Mouse (Mus musculus) heart, adult 2 months (tissue): ENCODE results near the gene Tex264. TPM values are rescaled to one million over a fixed set of nuclear protein-coding genes. Genes with fewer than 3 reads are reported as not detected.

Source experiments
- DNase-seq, 2 experiments: peaks; one replicate each; pipeline ENCODE4 v3.0.0; 2021
- H3K27ac ChIP-seq: fragments of 200-600 bp; 2 replicates; pipeline ENCODE4 v1.8.1; 2022
- H3K27me3 ChIP-seq: fragments of 200-500 bp; 2 replicates; pipeline ENCODE4 v1.6.1; 2012; ENCODE audit warnings: mild to moderate bottlenecking, low read length, inconsistent platforms, mixed read lengths; ENCODE audit not compliant: control insufficient read depth, insufficient read depth
- H3K36me3 ChIP-seq: fragments of 200-500 bp; 2 replicates; pipeline ENCODE4 v1.6.1; 2012; ENCODE audit warnings: low read length, inconsistent platforms; ENCODE audit not compliant: control insufficient read depth, insufficient read depth
- H3K4me1 ChIP-seq: fragments of 200-500 bp; 2 replicates; pipeline ENCODE4 v1.6.1; 2011; ENCODE audit warnings: low read length; ENCODE audit not compliant: control insufficient read depth, insufficient read depth
- H3K4me3 ChIP-seq: fragments of 200-600 bp; 2 replicates; pipeline ENCODE4 v1.8.1; 2022
- H3K79me2 ChIP-seq: fragments of 200-500 bp; replicated peaks from 2 replicates; pipeline ENCODE4 v1.6.1; 2012; ENCODE audit warnings: mild to moderate bottlenecking, inconsistent platforms, low read length, moderate library complexity, mixed read lengths; ENCODE audit not compliant: control insufficient read depth, insufficient read depth
- H3K9ac ChIP-seq: fragments of 200-500 bp; 2 replicates; pipeline ENCODE4 v1.6.1; 2012; ENCODE audit warnings: low read depth, mild to moderate bottlenecking, control low read depth, inconsistent platforms, low read length, mixed read lengths
- CTCF ChIP-seq: fragments of 200-600 bp; IDR thresholded peaks from 2 replicates; pipeline ENCODE4 v1.8.1; 2022; ENCODE audit warnings: antibody characterized with exemption, mild to moderate bottlenecking, moderate library complexity
- EP300 ChIP-seq: fragments of 200-500 bp; IDR thresholded peaks from 2 replicates; pipeline ENCODE4 v1.6.1; 2011; ENCODE audit warnings: low read depth, low read length, control low read depth; ENCODE audit not compliant: insufficient read depth
- POLR2A ChIP-seq: fragments of 200-500 bp; IDR thresholded peaks from 2 replicates; pipeline ENCODE4 v1.6.1; 2011; ENCODE audit warnings: mild to moderate bottlenecking, low read depth, low read length, control low read depth; ENCODE audit not compliant: insufficient read depth
- WGBS: fragments of 180-500 bp; shearing (Covaris S2); methylation state at CpG from one replicate; pipeline ENCODE4 v1.1.7; 2018; 5-methylcytosine and 5-hydroxymethylcytosine counted together
- intact Hi-C: fragments of 180-260 bp; cut with DNase I; formaldehyde crosslinking; loops from one replicate; pipeline ENCODE4 v1.15.1; 2025
- polyA plus RNA-seq: library from polyadenylated mRNA; depleted of rRNA; stranded (reverse); fragments of >200 nt; gene quantifications from 2 replicates; pipeline ENCODE4 v1.2.3, GENCODE M21; 2012; rRNA removed
- total RNA-seq, 2 experiments: library from RNA; stranded (reverse); gene quantifications; 2 replicates each; pipeline ENCODE4 v1.2.3; 2021

The Tex264 gene
- total and polyA plus RNA-seq, 3 experiments, result 40.3 to 62.1 (median 47.6) TPM

DNA sequence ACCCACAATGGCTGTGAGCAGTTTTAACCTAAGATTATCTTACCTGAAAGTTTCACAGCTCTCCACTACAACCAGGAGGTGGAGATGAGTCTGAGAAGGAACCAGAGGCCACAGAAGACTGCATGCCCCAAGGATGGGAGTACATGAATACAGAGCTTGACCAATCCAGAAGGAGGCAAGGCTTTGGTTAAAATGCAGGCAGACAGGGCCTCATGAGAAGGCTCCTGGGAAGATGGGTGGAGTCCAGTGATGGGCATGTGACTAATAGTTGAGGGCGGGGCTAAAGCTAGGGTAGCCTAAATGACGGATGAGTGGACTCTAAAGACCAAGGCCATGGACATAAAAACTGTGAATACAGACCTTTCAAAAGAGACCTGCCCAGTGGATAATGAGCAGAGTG, 59.4 kb downstream of the Tex264 start, which contains the start of gene Iqcf6:
Gene Iqcf6 (plus strand): TSS at position 301 of the 400 bp plus-strand sequence.
- 77% methylated on average over 2 of the region's 2 CpGs for WGBS
- no peak within 1 kb of the TSS for H3K4me3 ChIP-seq
- no peaks in the 10 kb centered on the region for H3K36me3 ChIP-seq
- H3K27me3 ChIP-seq, result no peaks in the 10 kb centered on the region
- intact Hi-C loops, result no loop called here
- no peaks in the 10 kb centered on the region for H3K79me2 ChIP-seq
- H3K4me1 ChIP-seq, result no peaks in the 10 kb centered on the region
- no peak within 1 kb of the TSS for H3K9ac ChIP-seq
- H3K27ac ChIP-seq, result no peak within 1 kb of the TSS
- no peak for TF ChIP-seq POLR2A
- no peak for TF ChIP-seq EP300
- TF ChIP-seq CTCF, result no peak
- DNase-seq, result no peak

DNA sequence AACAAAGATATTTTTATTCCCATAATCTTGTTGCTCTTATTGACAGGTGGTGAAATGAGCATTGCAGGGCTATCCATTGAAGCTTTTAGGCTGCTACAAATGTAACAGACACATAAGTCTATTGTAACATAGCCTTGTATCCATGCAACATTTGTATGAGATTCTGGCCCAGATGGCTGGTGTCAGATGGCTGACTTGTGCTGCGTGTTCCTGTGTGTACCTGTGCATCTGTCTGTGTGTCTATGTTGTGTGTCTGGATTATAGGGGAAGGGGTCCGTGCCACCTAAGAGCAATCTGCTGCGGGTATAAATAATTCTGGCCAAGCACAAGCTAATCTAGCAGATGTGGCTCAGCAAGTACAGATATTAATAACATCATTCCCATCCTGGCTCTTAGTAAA, 68.2 kb downstream of the Tex264 start:
- 77% methylated on average over 3 of the region's 3 CpGs for WGBS
- Histone ChIP-seq H3K4me3 (no peak overlapping the region), H3K79me2 (no peaks in the 10 kb centered on the region), H3K4me1 (no peaks in the 10 kb centered on the region), H3K36me3 (no peaks in the 10 kb centered on the region), H3K27ac (no peak overlapping the region), H3K9ac (no peak overlapping the region), H3K27me3 (no peaks in the 10 kb centered on the region)
- DNase-seq, result no peak
- intact Hi-C loops, result no loop called here
- no peak for TF ChIP-seq CTCF
- TF ChIP-seq EP300, result no peak
- TF ChIP-seq POLR2A, result no peak

DNA sequence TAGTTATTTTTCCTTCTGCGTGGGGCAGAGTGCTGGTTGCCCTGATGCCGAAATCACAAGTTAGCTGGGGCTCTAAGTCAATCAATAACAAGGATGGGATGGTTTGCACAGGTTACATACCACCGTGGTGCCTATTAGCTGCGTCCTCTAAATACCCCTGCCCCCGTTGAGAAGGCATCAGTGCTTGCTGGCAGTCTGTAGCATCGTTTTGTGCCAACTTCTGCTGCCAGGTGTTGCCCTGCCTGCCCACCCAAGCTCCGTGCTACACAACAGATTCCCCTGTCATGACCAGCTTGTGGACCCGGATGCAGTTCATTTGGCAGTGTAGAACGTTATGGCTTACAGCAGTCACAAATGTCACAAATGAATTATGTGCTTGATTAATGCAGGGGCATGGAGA, 69.4 kb downstream of the Tex264 start:
- Histone ChIP-seq H3K4me3 (no peak overlapping the region), H3K27me3 (no peaks in the 10 kb centered on the region), H3K4me1 (no peaks in the 10 kb centered on the region), H3K79me2 (no peaks in the 10 kb centered on the region), H3K27ac (no peak overlapping the region), H3K36me3 (no peaks in the 10 kb centered on the region), H3K9ac (no peak overlapping the region)
- no peak for DNase-seq
- TF ChIP-seq POLR2A, result no peak
- intact Hi-C loops, result no loop called here
- WGBS, result 77% methylated on average over 9 of the region's 9 CpGs

DNA sequence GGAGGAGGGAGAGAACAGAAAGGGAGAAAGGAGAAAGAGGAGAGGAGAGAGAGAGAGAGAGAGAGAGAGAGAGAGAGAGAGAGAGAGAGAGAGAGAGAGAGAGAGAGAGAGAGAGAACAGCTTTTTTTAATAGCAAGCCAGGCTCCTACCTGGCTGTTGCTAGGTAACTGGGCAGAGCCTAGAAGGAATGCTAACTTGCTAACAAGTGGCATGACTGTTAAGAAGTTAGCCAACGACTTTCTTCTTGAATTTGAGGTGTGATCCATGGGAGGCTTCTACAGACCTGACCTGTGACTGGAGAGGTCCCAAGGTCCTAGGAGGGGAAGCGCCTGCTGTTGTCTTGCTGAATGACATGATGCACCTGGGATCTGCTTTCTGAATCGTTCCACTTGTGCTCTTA, 71.1 kb downstream of the Tex264 start:
- intact Hi-C loops, result no loop called here
- H3K27me3 ChIP-seq, result no peaks in the 10 kb centered on the region
- no peak overlapping the region for H3K9ac ChIP-seq
- H3K36me3 ChIP-seq, result no peaks in the 10 kb centered on the region
- 42% methylated on average over 3 of the region's 3 CpGs for WGBS
- H3K4me3 ChIP-seq, result no peak overlapping the region
- no peak for DNase-seq
- no peaks in the 10 kb centered on the region for H3K4me1 ChIP-seq
- TF ChIP-seq POLR2A (no peak), EP300 (no peak), CTCF (no peak)
- no peak overlapping the region for H3K27ac ChIP-seq
- no peaks in the 10 kb centered on the region for H3K79me2 ChIP-seq

DNA sequence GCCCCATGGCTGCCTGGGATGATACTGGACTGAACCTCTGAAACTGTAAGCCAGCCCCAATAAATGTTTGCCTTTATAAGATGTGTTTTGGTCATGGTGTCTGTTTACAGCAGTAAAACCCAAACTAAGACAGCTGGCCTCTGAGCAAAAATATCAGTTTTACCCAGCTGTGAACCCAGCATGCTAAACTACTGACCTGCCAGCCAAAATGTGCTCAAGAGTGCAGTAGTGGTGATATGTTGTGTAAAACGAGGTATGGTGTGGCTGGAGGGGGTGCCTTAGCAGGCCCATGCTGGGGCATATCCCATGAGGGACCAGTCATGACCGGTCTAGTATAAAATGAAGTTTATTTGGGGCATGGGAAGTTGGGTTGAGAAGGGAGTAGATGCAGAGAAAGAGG, 71.8 kb downstream of the Tex264 start:
- H3K79me2 ChIP-seq, result no peaks in the 10 kb centered on the region
- DNase-seq, result no peak
- no peak overlapping the region for H3K27ac ChIP-seq
- WGBS, result 52% methylated on average over 2 of the region's 2 CpGs
- H3K4me3 ChIP-seq, result no peak overlapping the region
- no peaks in the 10 kb centered on the region for H3K4me1 ChIP-seq
- no peaks in the 10 kb centered on the region for H3K36me3 ChIP-seq
- no peaks in the 10 kb centered on the region for H3K27me3 ChIP-seq
- no peak overlapping the region for H3K9ac ChIP-seq
- TF ChIP-seq CTCF (no peak), EP300 (no peak), POLR2A (no peak)
- intact Hi-C loops, result no loop called here

DNA sequence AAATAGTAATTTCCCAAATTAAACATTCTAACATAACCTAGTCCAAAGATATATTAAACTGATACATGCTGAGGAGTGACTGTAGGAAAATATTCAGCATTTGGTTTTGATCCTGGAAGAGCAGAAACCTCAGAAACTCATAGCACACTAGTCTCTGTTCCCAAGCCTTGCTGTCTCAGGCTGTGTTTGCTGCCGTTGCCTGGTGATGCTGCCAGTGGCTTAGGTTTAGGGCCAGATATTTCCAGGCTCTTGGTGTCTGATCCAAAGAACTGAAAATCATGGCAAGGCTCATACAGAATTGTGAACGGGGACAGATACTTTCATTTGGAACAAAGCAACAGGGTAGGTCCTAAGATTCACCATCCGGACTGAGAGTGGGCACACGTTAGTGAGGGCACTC, 75.0 kb downstream of the Tex264 start:
- H3K79me2 ChIP-seq, result no peaks in the 10 kb centered on the region
- H3K4me3 ChIP-seq, result no peak overlapping the region
- no peaks in the 10 kb centered on the region for H3K4me1 ChIP-seq
- H3K36me3 ChIP-seq, result no peaks in the 10 kb centered on the region
- WGBS, result 86% methylated on average over 4 of the region's 4 CpGs
- no peaks in the 10 kb centered on the region for H3K27me3 ChIP-seq
- intact Hi-C loops, result no loop called here
- TF ChIP-seq CTCF, result no peak
- TF ChIP-seq POLR2A, result no peak
- TF ChIP-seq EP300, result no peak
- H3K27ac ChIP-seq, result no peak overlapping the region
- DNase-seq, result no peak
- no peak overlapping the region for H3K9ac ChIP-seq

Other genes starting within 250 kb of the Tex264 start
- 10 to 100 TPM; 20.1 to 26.7 TPM for gene Acy1, start 247.6 kb downstream of the Tex264 start, total RNA-seq
- gene Acy1, start 247.6 kb downstream of the Tex264 start, polyA plus RNA-seq, result 12.0 and 12.5 TPM in 2 replicates
- 1 to 10 TPM; 6.6 to 6.8 TPM for gene Abhd14b, start 238.5 kb downstream of the Tex264 start, total RNA-seq
- gene Abhd14b, start 238.5 kb downstream of the Tex264 start, polyA plus RNA-seq, result 27.8 and 34.8 TPM in 2 replicates
- 10 to 100 TPM; 18.7 to 21.8 TPM for gene Abhd14a, start 238.2 kb downstream of the Tex264 start, total RNA-seq
- gene Abhd14a, start 238.2 kb downstream of the Tex264 start, polyA plus RNA-seq, result 33.2 and 43.0 TPM in 2 replicates
- 10 to 100 TPM; 70.0 to 74.6 TPM for gene Pcbp4, start 232.6 kb downstream of the Tex264 start, total RNA-seq
- 92.8 and 95.8 TPM in 2 replicates for gene Pcbp4, start 232.6 kb downstream of the Tex264 start, polyA plus RNA-seq
- not detected for gene Gpr62, start 220.0 kb downstream of the Tex264 start, total RNA-seq
- gene Gpr62, start 220.0 kb downstream of the Tex264 start, polyA plus RNA-seq, result 0.12 TPM in 1 of 2 replicates, not detected in the other
- gene Rrp9, start 210.0 kb downstream of the Tex264 start, total RNA-seq, result 10 to 100 TPM; 18.9 to 23.4 TPM
- gene Rrp9, start 210.0 kb downstream of the Tex264 start, polyA plus RNA-seq, result 21.0 and 22.3 TPM in 2 replicates
- 10 to 100 TPM; 29.4 to 31.2 TPM for gene Parp3, start 209.0 kb downstream of the Tex264 start, total RNA-seq
- 35.1 and 46.7 TPM in 2 replicates for gene Parp3, start 209.0 kb downstream of the Tex264 start, polyA plus RNA-seq
- not detected for gene Iqcf1, start 186.0 kb downstream of the Tex264 start, total RNA-seq
- 0.37 TPM in 1 of 2 replicates, not detected in the other for gene Iqcf1, start 186.0 kb downstream of the Tex264 start, polyA plus RNA-seq
- gene Iqcf5, start 171.4 kb downstream of the Tex264 start, total RNA-seq, result not detected
- gene Iqcf5, start 171.4 kb downstream of the Tex264 start, polyA plus RNA-seq, result not detected in 2 replicates
- gene Iqcf3, start 124.3 kb downstream of the Tex264 start, total RNA-seq, result not detected
- 0.15 TPM in 1 of 2 replicates, not detected in the other for gene Iqcf3, start 124.3 kb downstream of the Tex264 start, polyA plus RNA-seq
- not detected for gene Iqcf4, start 114.9 kb downstream of the Tex264 start, total RNA-seq
- not detected in 2 replicates for gene Iqcf4, start 114.9 kb downstream of the Tex264 start, polyA plus RNA-seq
- gene Iqcf6, start 59.3 kb downstream of the Tex264 start, total RNA-seq, result not detected
- gene Iqcf6, start 59.3 kb downstream of the Tex264 start, polyA plus RNA-seq, result not detected in 2 replicates
- gene Grm2, start 29.8 kb downstream of the Tex264 start, total RNA-seq, result not detected
- 0.09 TPM in 1 of 2 replicates, not detected in the other for gene Grm2, start 29.8 kb downstream of the Tex264 start, polyA plus RNA-seq
- 10 to 100 TPM in 1 of 2 experiments, 1 to 10 TPM in 1; 9.5 to 10.7 TPM for gene Rad54l2, start 103.3 kb upstream of the Tex264 start, total RNA-seq
- 14.0 and 14.8 TPM in 2 replicates for gene Rad54l2, start 103.3 kb upstream of the Tex264 start, polyA plus RNA-seq
- 10 to 100 TPM; 27.3 to 27.9 TPM for gene Dcaf1, start 135.9 kb upstream of the Tex264 start, total RNA-seq
- 9.8 and 19.9 TPM in 2 replicates for gene Dcaf1, start 135.9 kb upstream of the Tex264 start, polyA plus RNA-seq
- 10 to 100 TPM; 11.7 to 14.3 TPM for gene Rbm15b, start 201.5 kb upstream of the Tex264 start, total RNA-seq
- 3.9 and 5.5 TPM in 2 replicates for gene Rbm15b, start 201.5 kb upstream of the Tex264 start, polyA plus RNA-seq
- gene Manf, start 206.1 kb upstream of the Tex264 start, total RNA-seq, result 100 to 1,000 TPM; 178 to 202 TPM
- gene Manf, start 206.1 kb upstream of the Tex264 start, polyA plus RNA-seq, result 10.1 and 27.3 TPM in 2 replicates